Mouse (Mus musculus) ovary, adult 18-20 months (tissue): ENCODE measurements around the gene E2f3.

Source experiments
- DNase-seq: peaks from one replicate; pipeline ENCODE4 v3.0.0; 2022; ENCODE audit warnings: low spot score, mixed read lengths

The E2f3 gene

GRCm38 (mm10) chr13:29985855-29986755, at the start of gene E2f3:
TSS of gene E2f3 (minus strand) at chr13:29986063.
- DNase-seq = peak; percentile 100

GRCm38 (mm10) chr13:30034540-30034939, 48.7 kb upstream of the E2f3 start:
- no peak for DNase-seq

- no peak for DNase-seq
Measured at GRCm38 (mm10) chr13:30031684-30032335, 45.9 kb upstream of the E2f3 start.

DNA sequence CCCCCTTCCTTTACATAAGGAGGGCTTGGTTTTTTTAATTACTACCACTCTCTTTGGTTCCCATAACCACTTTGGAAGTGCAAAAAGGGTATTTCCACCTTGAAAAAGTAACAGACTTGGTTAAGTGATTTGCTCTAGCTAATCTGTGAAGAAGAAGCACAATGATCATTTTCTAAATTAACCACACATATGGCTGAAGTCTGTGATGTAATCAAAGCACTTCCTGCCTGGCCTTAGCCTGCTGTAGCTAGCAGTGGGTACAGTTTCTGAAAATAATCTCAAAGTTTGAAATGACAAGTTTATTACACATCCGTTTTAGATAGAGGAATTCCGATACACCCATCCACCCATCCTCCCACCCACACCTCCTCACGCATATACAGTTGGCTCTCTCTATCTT, 42.0 kb upstream of the E2f3 start:
- no peak for DNase-seq

GRCm38 (mm10) chr13:30022487-30022886, 36.6 kb upstream of the E2f3 start:
- DNase-seq = no peak

- no peak for DNase-seq
Measured at GRCm38 (mm10) chr13:30018573-30018972, 32.7 kb upstream of the E2f3 start.

- DNase-seq = no peak
Measured at GRCm38 (mm10) chr13:30017611-30018010, 31.7 kb upstream of the E2f3 start.

GRCm38 (mm10) chr13:30014576-30014975, 28.7 kb upstream of the E2f3 start:
- DNase-seq = no peak

DNA sequence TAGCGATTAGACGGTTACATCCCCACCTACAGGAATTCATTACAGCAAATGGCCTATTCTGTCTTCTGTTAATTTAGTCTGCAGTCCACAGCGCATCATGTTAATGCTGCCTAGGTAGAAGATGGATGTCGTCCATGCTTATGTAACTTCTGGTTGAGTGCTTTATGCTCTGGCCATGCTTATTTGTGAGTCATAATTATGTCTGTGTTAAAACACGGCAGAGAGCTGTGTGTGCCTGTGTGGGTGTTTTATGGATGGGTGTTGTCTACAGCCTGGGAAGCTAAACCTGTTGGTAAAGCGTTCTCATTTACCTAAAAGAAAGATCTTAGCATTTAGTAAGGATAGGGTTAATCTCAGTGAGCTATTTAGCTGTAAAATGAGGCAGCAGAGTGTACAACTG, 26.4 kb upstream of the E2f3 start:
- DNase-seq = no peak

DNA sequence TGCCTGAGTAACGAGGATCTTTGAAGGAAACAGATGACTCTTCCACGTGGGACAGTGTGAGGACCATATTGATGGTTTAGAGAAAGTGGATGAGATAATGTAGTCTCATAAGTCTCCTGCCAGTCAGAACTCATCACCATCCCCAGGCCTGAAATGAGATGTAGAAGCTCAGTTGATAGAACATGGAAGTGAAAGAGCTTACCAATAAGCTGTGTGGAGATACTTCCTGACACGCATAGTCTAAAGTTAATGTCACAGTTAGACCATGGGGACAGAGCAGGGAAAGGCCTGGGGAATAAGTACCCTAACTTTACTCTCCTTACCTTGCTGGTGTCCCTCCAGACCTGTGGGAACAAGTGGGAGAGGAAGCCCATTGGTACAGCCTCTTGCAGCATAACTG, 22.9 kb upstream of the E2f3 start:
- no peak for DNase-seq

- no peak for DNase-seq
Measured at GRCm38 (mm10) chr13:30005422-30005821, 19.6 kb upstream of the E2f3 start.

- no peak for DNase-seq
Measured at GRCm38 (mm10) chr13:30004849-30005248, 19.0 kb upstream of the E2f3 start.

DNA sequence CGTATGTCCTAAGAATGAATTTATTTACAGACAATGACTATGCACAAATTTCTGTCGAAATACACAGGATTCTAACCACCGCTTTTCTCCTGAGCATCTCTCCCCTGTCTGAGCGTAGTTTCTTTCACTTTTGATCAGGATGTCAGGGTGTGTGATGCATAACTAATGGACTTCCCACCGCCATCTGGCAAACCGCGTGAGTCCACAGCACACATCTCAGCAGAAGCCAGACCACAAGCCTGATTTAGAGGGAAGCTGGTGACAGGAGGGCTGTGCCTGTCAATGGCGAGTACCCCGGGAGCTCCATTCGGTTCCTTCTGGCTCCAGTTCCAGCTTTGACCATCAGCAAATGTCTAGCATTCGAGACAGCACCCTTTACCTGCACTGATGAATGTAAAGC, 17.3 kb upstream of the E2f3 start:
- no peak for DNase-seq

- DNase-seq = no peak
Measured at GRCm38 (mm10) chr13:30001041-30001440, 15.2 kb upstream of the E2f3 start.

DNA sequence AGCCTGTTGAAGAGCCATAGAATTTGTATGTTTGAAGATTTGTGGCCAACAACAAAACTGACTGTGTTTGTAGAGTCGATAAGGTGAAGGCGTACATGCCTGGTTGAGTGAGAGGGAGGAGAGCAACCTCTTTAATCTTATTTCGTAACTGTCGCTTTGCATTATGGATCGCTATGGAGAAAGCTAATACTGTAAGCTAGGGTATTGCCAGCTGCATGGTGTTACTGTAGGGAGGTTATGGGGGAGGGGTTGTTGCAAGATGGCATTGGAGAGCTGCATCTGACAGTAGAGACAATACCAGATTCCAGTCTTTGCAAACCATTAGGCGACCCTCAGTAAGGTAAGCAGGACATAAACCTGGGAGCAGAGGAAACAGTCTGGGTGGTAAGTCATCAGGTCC, 2.1 kb upstream of the E2f3 start:
- DNase-seq = no peak

DNA sequence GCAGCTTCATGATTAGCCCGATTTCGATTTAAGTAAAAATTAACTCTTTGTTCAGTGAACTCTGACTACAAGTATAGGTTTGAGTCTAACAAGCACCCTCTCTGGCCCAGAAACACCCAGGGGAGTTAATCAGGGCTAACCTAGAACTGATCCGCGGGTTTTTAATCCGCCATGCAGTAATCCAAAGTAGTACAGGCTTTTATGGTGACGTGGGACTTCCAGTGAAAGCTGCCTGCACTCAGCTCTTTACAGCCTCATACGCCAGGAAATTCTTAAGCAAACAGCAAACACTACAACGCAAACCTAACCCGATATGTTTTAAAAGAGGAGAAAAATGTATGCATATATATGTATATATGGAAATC, 875 bp upstream of the E2f3 start:
- DNase-seq = no peak

DNA sequence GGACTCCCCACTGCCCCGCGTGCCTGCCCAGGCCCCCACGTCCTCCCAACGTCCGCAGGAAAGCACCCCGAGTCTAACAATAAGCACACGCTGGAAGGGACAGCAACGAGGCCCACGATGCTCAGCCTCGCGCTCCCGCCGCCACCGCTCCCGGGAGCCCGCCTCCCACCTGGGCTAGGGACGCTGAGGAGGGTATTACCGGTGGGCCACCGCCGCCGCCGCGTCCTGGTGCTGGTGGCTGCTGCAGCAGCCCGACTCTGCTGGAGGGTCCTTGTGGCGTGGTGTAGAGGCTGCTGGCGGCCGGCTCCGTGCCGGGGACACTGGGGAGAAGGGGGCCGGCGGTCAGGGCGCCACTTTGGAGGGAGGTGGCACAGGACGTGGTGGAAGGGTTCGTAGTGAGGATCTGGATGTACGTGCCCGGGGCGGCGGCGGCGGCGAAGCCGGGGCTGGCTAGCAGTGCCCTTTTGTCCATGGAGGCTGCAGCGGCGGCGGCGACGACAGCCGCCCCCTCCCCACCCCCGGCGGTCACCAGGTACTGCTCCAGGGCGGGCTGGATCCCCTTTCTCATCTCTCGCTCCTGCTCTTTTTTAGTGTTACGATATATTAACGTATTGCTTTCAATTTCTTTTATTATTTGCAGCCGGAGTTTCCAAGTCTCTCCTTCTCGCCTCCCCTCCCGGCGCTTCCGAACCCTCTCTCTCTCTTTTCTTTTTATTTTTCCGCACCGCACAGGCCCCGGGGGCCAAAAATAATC, 585 bp downstream of the E2f3 start:
- peak; percentile 9 for DNase-seq

DNA sequence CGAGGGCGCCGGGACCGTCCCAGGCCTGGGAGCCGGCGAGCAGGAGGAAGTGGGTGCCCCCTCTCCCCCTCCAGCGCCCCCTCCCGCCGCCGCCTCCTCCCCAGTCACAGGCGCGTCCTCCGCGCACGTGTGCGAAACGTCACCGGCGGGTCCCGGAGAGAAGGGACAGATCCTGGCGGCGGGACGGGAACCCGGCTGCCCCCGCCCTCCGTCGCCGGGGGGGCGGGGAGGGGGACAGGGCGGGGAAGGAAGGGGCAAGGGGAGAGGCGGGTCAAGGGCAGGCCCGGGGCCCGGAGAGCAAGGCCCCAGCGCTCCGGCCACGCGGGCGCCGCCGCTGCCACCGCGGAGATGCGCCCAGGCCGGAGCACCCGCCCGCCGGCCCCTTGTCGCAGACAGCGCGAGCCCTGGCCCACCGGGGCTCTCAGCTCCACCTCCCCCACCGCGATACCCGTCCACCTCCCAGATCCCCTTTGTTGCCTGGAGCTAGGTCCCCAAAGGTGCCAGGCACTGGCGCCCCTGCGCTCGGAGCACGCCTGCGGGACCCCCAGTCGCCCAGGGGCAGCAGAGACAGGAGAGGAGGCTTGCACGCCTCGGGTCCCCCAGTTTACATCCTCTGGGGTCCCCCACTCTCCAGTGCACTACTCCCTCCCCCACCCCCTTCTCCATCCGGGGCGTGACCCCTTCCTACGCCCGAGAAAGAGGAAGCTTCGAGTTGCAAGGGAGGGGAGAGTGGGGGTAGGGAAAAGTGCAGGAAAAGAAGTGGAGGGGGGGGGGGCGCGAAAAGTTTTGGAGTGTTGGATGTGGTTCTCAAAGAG, 1.4 kb downstream of the E2f3 start:
- peak; percentile 72 for DNase-seq

DNA sequence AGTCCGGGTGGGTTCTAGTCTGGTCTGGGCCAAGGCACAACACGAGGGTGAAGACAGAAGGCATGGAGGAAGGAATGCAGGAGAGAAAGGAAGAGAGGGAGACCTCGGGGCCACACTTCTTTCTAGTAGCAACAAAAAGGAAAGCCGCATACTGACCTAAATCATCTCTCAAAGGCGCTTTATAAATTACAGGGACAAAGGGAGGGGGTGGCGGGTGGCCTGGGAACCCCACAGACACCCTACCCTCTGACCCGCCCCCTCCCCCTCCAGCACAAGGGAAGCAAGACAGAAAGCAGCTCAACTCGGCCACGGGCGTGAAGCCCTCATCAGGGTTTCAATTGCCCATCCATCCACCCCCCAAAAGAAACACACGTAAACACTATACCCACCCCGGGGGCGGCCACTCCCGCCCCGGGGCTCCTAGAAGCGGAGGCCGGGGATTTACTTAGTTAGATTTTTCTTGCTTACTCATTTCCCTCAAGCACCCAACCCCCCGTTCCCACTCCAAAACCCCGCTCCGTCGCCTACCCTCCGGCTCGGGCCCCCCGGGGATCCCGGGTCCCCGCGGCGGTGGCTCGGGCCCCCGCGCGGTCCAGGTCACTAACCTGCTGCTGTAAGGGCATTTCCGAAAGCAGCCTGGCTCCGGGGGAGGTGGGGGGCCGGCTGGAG, 2.2 kb downstream of the E2f3 start:
- DNase-seq = no peak

- no peak for DNase-seq
Measured at GRCm38 (mm10) chr13:29983037-29983436, 2.8 kb downstream of the E2f3 start.

- no peak for DNase-seq
Measured at GRCm38 (mm10) chr13:29982400-29982799, 3.5 kb downstream of the E2f3 start.
